Mouse (Mus musculus): ENCODE results near the gene Tmc7. TPM values are rescaled to one million over a fixed set of nuclear protein-coding genes. Genes with fewer than 3 reads are reported as not detected.

The Tmc7 gene
- polyA plus RNA-seq, 1 experiment from 2014 or later = 8.5 TPM

- ATAC-seq = no peak
- 24% methylated on average over 8 of the region's 8 CpGs for WGBS
- H3K4me3 ChIP-seq (replicated peaks; ENCODE audit: low read length) = no peak overlapping the region
- H3K36me3 ChIP-seq (ENCODE audit: control insufficient read depth, insufficient read depth) = no peaks in the 10 kb centered on the region
- H3K9ac ChIP-seq (replicated peaks; ENCODE audit: low read depth, low read length) = no peak overlapping the region
- H3K4me2 ChIP-seq (ENCODE audit: low read length) = no peak overlapping the region
- peaks cover 39% of the 10 kb centered on the region for H3K27me3 ChIP-seq (replicated peaks; ENCODE audit: control insufficient read depth, insufficient read depth, low read length)
- H3K9me3 ChIP-seq (ENCODE audit: control insufficient read depth, low read length) = no peaks in the 10 kb centered on the region
- H3K4me1 ChIP-seq (replicated peaks; ENCODE audit: control insufficient read depth, insufficient read depth, low read length) = peaks cover 10% of the 10 kb centered on the region; the same call in 1 of the 2 replicates
- H3K27ac ChIP-seq (ENCODE audit: low read length) = no peak overlapping the region
These were observed 96.4 kb downstream of the Tmc7 start for GRCm38 (mm10) chr7:118488060-118488664.

DNA sequence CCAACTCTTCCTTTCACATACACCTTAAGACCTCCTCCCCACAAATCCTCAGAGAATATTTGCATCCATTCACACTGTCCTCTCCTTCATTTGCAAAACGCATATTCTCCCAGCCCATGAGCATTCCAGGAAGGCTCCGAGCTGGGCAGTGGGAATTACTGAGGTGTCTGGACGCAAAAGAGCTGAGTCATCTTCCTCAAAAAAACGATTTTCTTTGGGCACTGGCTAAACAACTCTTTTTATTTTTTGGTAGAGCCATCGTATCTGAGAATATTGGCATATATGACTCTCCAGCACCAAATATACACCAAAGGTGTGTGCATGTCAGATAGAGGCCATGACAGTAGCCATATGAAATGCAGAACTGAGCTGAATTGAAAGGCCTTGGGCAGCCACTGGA lies 97.6 kb downstream of the Tmc7 start:
- Histone ChIP-seq H3K4me3 (replicated peaks; ENCODE audit: low read length) (no peak overlapping the region), H3K9me3 (ENCODE audit: control insufficient read depth, low read length) (no peaks in the 10 kb centered on the region), H3K36me3 (ENCODE audit: control insufficient read depth, insufficient read depth) (no peaks in the 10 kb centered on the region), H3K27me3 (replicated peaks; ENCODE audit: control insufficient read depth, insufficient read depth, low read length) (peaks cover 31% of the 10 kb centered on the region), H3K4me2 (ENCODE audit: low read length) (no peak overlapping the region), H3K4me1 (replicated peaks; ENCODE audit: control insufficient read depth, insufficient read depth, low read length) (peaks cover 10% of the 10 kb centered on the region; the same call in 1 of the 2 replicates), H3K9ac (replicated peaks; ENCODE audit: low read depth, low read length) (no peak overlapping the region), H3K27ac (ENCODE audit: low read length) (no peak overlapping the region)
- WGBS = 65% methylated on average over 5 of the region's 5 CpGs
- no peak for ATAC-seq

Other genes with a start within 250 kb of the Tmc7 start
- gene Syt17, start 136.5 kb downstream of the Tmc7 start, polyA plus RNA-seq (2015; fragmentation: Nextera tagmentation; extraction: Ambion mirVana) = 6.0 and 7.1 TPM in 2 replicates
- gene Itpripl2, start 92.8 kb downstream of the Tmc7 start, polyA plus RNA-seq (2015; fragmentation: Nextera tagmentation; extraction: Ambion mirVana) = 0.75 and 0.89 TPM in 2 replicates
- 69.3 and 78.2 TPM in 2 replicates for gene Coq7, start 51.4 kb downstream of the Tmc7 start, polyA plus RNA-seq (2015; fragmentation: Nextera tagmentation; extraction: Ambion mirVana)
- gene Tmc5, start 12.6 kb upstream of the Tmc7 start, polyA plus RNA-seq (2015; fragmentation: Nextera tagmentation; extraction: Ambion mirVana) = 0.16 and 0.24 TPM in 2 replicates
- 166 and 174 TPM in 2 replicates for gene Gde1, start 121.0 kb upstream of the Tmc7 start, polyA plus RNA-seq (2015; fragmentation: Nextera tagmentation; extraction: Ambion mirVana)
- 40.0 and 42.4 TPM in 2 replicates for gene Ccp110, start 127.8 kb upstream of the Tmc7 start, polyA plus RNA-seq (2015; fragmentation: Nextera tagmentation; extraction: Ambion mirVana)
- 103 and 109 TPM in 2 replicates for gene Vps35l, start 155.5 kb upstream of the Tmc7 start, polyA plus RNA-seq (2015; fragmentation: Nextera tagmentation; extraction: Ambion mirVana)

All from forebrain, embryonic 16.5 days (tissue).